Mouse (Mus musculus) limb, embryonic 13.5 days (tissue): Measurements from ENCODE around the gene Fcrl6. TPM values are rescaled to one million over a fixed set of nuclear protein-coding genes. Genes with fewer than 3 reads are reported as not detected.

Experiments
- ATAC-seq: fragments of 200-750 bp; cut with Nextera tagmentation; 2 replicates; pipeline ENCODE4 v1.8.0; 2017; ENCODE audit warnings: low read depth, moderate number of reproducible peaks, moderate TSS enrichment; ENCODE audit not compliant: low FRiP score
- H3K27ac ChIP-seq: fragments of 300-500 bp; sonication (generic); 2 replicates; pipeline ENCODE4 v1.5.1; 2015; ENCODE audit warnings: inconsistent platforms, mild to moderate bottlenecking, moderate library complexity
- H3K27me3 ChIP-seq: fragments of 300-500 bp; sonication (generic); 2 replicates; pipeline ENCODE4 v1.6.1; 2015; ENCODE audit warnings: mild to moderate bottlenecking, inconsistent platforms
- H3K36me3 ChIP-seq: fragments of 300-500 bp; sonication (generic); 2 replicates; pipeline ENCODE4 v1.6.1; 2015; ENCODE audit warnings: inconsistent platforms, mild to moderate bottlenecking, moderate library complexity
- H3K4me1 ChIP-seq: fragments of 300-500 bp; sonication (generic); 2 replicates; pipeline ENCODE4 v1.6.1; 2015; ENCODE audit warnings: inconsistent platforms
- H3K4me2 ChIP-seq: fragments of 300-500 bp; sonication (generic); replicated peaks from 2 replicates; pipeline ENCODE4 v1.6.1; 2015; ENCODE audit warnings: inconsistent platforms, mild to moderate bottlenecking, moderate library complexity
- H3K4me3 ChIP-seq: fragments of 300-500 bp; sonication (generic); 2 replicates; pipeline ENCODE4 v1.5.1; 2015; ENCODE audit warnings: moderate library complexity, mild to moderate bottlenecking, inconsistent platforms
- H3K9ac ChIP-seq: fragments of 300-500 bp; sonication (generic); 2 replicates; pipeline ENCODE4 v1.6.1; 2015; ENCODE audit warnings: mild to moderate bottlenecking, inconsistent platforms
- H3K9me3 ChIP-seq: fragments of 300-500 bp; sonication (generic); 2 replicates; pipeline ENCODE4 v1.6.1; 2016; ENCODE audit warnings: inconsistent platforms
- WGBS: fragments of 180-500 bp; shearing (Covaris S2); methylation state at CpG from one replicate; pipeline ENCODE4 v1.1.7; 2015; 5-methylcytosine and 5-hydroxymethylcytosine counted together
- polyA plus RNA-seq: library from polyadenylated mRNA; unstranded; fragments of >200 nt; fragmentation: Nextera tagmentation; extraction: Ambion mirVana; gene quantifications from 2 replicates; pipeline ENCODE4 v1.2.1, GENCODE M21; 2015

Gene Fcrl6
- polyA plus RNA-seq, 1 experiment from 2014 or later = 1.0 TPM

DNA sequence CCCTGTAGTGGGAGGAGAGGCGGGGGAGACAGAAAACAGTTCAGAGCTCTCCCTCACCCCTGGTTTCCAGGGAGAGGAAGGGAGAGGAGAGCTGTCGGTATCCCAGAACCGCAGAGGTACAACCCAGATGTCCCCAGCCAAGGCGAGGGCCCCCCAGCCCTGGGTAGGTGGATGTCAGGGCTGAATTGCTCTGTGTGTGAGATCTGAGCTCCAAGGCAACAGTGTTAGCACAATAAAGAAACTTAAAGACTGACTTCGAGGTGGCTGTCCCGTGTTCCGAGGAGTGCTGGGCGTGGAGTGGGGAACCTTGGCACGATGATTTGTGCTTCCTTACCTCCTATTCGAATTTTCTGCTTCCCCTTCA, 38.9 kb downstream of the Fcrl6 start:
- no peaks in the 10 kb centered on the region for H3K9me3 ChIP-seq
- no peak overlapping the region for H3K27ac ChIP-seq
- H3K9ac ChIP-seq = peak overlapping the region; percentile 76
- H3K36me3 ChIP-seq = no peaks in the 10 kb centered on the region
- peaks cover 50% of the 10 kb centered on the region for H3K27me3 ChIP-seq
- WGBS = 1% methylated on average over 9 of the region's 10 CpGs
- ATAC-seq = no peak; the same call in 1 of the 2 replicates
- H3K4me2 ChIP-seq = peak overlapping the region; percentile 94
- H3K4me1 ChIP-seq = peaks cover 19% of the 10 kb centered on the region
- peak overlapping the region; percentile 67 for H3K4me3 ChIP-seq

DNA sequence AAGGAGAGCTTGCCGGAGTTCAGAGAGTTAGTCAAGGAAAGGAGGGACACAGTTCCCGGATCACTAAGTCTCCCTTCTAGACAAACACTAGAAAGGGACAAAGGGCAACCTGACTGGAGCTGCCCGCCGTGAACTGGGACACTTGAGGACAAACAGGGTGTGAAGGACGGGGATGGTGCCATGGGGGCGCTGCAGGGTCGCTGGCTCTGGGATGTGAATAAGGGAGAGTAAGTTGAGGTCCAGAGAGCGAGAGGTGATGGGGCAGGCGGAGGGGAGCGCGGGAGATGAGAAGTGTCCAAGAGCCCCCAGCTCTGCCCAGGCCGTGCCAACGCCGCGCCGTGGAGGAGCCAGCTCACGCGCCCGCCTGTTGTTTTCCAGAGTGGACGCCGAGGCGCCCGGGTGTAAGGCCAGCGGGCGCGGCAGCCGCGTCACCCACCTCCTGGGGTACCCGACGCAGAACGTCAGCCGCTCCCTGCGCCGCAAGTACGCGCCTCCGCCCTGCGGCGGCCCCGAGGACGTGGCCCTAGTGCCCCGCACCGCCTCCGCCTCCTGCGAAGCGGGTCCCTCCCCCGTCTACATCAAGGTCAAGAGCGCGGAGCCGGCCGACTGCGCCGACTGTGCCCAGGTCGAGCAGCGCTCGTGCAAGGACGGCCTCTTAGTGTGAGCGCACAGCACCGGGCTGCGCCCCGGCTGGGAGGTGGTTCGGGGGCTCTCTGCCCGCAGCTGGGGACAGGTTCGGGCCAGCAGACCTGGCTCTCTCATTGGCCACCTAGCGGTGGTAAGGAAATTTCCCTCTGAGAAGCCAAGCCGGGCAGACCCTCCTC, 39.5 kb downstream of the Fcrl6 start:
- WGBS = under 1% methylated on average over 66 of the region's 66 CpGs
- Histone ChIP-seq H3K36me3 (no peaks in the 10 kb centered on the region), H3K27ac (0 out of 2 replicates have a peak overlapping the region, but pooled peaks have one; percentile 44), H3K4me3 (peak overlapping the region; percentile 67), H3K9me3 (no peaks in the 10 kb centered on the region), H3K4me1 (peaks cover 13% of the 10 kb centered on the region), H3K27me3 (peaks cover 51% of the 10 kb centered on the region), H3K4me2 (peak overlapping the region; percentile 94), H3K9ac (peak overlapping the region; percentile 76)
- peak; percentile 92 for ATAC-seq

GRCm38 (mm10) chr1:172555638-172556037, 46.7 kb downstream of the Fcrl6 start, which contains the start of gene Vsig8:
Gene Vsig8, plus strand, starts transcription at chr1:172555938.
- peaks cover 30% of the 10 kb centered on the region for H3K27me3 ChIP-seq
- H3K36me3 ChIP-seq = no peaks in the 10 kb centered on the region
- ATAC-seq = no peak
- no peak within 1 kb of the TSS for H3K4me2 ChIP-seq
- no peak within 1 kb of the TSS for H3K9ac ChIP-seq
- WGBS = 70% methylated on average over 11 of the region's 11 CpGs
- no peaks in the 10 kb centered on the region for H3K9me3 ChIP-seq
- no peak within 1 kb of the TSS for H3K27ac ChIP-seq
- H3K4me3 ChIP-seq = no peak within 1 kb of the TSS
- H3K4me1 ChIP-seq = peaks cover 15% of the 10 kb centered on the region

- WGBS = 52% methylated on average over 1 of the region's 1 CpGs
- Histone ChIP-seq H3K4me2 (no peak overlapping the region), H3K27me3 (peaks cover 20% of the 10 kb centered on the region), H3K4me3 (no peak overlapping the region), H3K27ac (no peak overlapping the region), H3K9ac (no peak overlapping the region), H3K4me1 (peaks cover 29% of the 10 kb centered on the region), H3K9me3 (no peaks in the 10 kb centered on the region), H3K36me3 (no peaks in the 10 kb centered on the region)
- ATAC-seq = no peak
Observed at GRCm38 (mm10) chr1:172552623-172553022, 49.7 kb downstream of the Fcrl6 start.

GRCm38 (mm10) chr1:172551009-172551408, 51.3 kb downstream of the Fcrl6 start:
- Histone ChIP-seq H3K4me2 (peak overlapping the region; percentile 60), H3K9ac (0 out of 2 replicates have a peak overlapping the region, but pooled peaks have one; percentile 20), H3K9me3 (no peaks in the 10 kb centered on the region), H3K27ac (no peak overlapping the region), H3K4me3 (peak overlapping the region; percentile 32; the same call in 1 of the 2 replicates), H3K36me3 (no peaks in the 10 kb centered on the region), H3K4me1 (peaks cover 29% of the 10 kb centered on the region), H3K27me3 (peaks cover 20% of the 10 kb centered on the region)
- WGBS = 46% methylated on average over 7 of the region's 7 CpGs
- ATAC-seq = no peak

DNA sequence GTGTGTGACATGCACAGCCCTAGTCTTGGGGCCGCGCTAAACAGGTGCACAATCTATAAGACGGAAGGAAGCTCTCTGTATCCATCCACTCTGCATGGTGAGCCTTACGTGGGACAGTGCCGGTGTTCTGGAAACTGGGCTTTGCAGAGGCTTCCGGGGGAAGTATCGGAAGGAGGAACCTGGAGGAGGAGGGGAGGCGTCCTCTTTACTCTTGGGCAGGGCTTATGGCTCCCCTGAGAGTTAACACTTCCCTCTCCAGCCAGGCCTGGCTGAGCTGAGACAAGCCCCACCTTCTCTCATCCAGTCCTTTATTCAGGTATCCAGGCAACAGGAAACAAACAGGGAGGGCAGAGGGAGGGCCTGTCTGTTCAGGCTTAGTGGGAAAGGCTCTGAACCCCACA, 51.8 kb downstream of the Fcrl6 start:
- Histone ChIP-seq H3K27ac (no peak overlapping the region; the same call in 1 of the 2 replicates), H3K9ac (0 out of 2 replicates have a peak overlapping the region, but pooled peaks have one; percentile 20), H3K4me1 (peaks cover 29% of the 10 kb centered on the region), H3K9me3 (no peaks in the 10 kb centered on the region), H3K4me2 (peak overlapping the region; percentile 60), H3K36me3 (no peaks in the 10 kb centered on the region), H3K4me3 (peak overlapping the region; percentile 32), H3K27me3 (peaks cover 20% of the 10 kb centered on the region)
- 1% methylated on average over 8 of the region's 8 CpGs for WGBS
- ATAC-seq = peak; percentile 71

DNA sequence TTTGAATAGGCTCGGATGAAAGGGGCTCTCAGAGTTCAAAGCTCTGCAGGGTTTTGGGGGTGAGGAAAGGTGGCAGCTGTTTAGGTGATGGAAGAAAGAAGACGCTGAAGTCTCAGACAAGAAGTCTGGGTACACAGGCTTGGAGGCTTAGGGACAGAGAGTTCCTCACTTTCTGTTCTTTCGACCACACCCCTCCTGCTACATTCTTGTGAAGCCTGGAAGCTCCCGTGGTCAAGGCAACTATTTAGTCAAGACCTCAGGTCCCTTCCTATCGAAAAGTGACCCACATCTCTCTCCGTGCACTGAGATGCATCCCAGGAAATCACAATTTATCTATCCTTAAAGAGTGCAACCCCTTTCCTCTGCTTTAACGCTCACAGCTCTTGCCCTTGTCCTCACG, 52.6 kb downstream of the Fcrl6 start:
- no peak overlapping the region for H3K27ac ChIP-seq
- H3K9ac ChIP-seq = no peak overlapping the region
- H3K4me1 ChIP-seq = peaks cover 29% of the 10 kb centered on the region
- ATAC-seq = no peak
- H3K4me2 ChIP-seq = peak overlapping the region; percentile 60
- H3K4me3 ChIP-seq = peak overlapping the region; percentile 32; the same call in 1 of the 2 replicates
- no peaks in the 10 kb centered on the region for H3K36me3 ChIP-seq
- H3K27me3 ChIP-seq = peaks cover 20% of the 10 kb centered on the region
- no peaks in the 10 kb centered on the region for H3K9me3 ChIP-seq
- 2% methylated on average over 8 of the region's 8 CpGs for WGBS

- no peak overlapping the region for H3K4me3 ChIP-seq
- no peak for ATAC-seq
Observed at GRCm38 (mm10) chr1:172549314-172549713, 53.0 kb downstream of the Fcrl6 start.

GRCm38 (mm10) chr1:172548501-172548900, 53.9 kb downstream of the Fcrl6 start:
- Histone ChIP-seq H3K4me1 (peaks cover 29% of the 10 kb centered on the region), H3K27me3 (peaks cover 20% of the 10 kb centered on the region), H3K4me3 (no peak overlapping the region), H3K9me3 (no peaks in the 10 kb centered on the region), H3K9ac (no peak overlapping the region), H3K27ac (no peak overlapping the region), H3K4me2 (no peak overlapping the region), H3K36me3 (no peaks in the 10 kb centered on the region)
- WGBS = 49% methylated on average over 7 of the region's 7 CpGs
- no peak for ATAC-seq

More at GRCm38 (mm10) chr1:172549314-172549713, 53.0 kb downstream of the Fcrl6 start:
- no peak overlapping the region for H3K9ac ChIP-seq
- WGBS = 11% methylated on average over 2 of the region's 2 CpGs
- no peak overlapping the region for H3K27ac ChIP-seq
- H3K4me1 ChIP-seq = peaks cover 29% of the 10 kb centered on the region
- peak overlapping the region; percentile 60 for H3K4me2 ChIP-seq
- H3K36me3 ChIP-seq = no peaks in the 10 kb centered on the region
- no peaks in the 10 kb centered on the region for H3K9me3 ChIP-seq
- peaks cover 20% of the 10 kb centered on the region for H3K27me3 ChIP-seq

Other genes starting within 250 kb of the Fcrl6 start
- gene Pigm, start 226.0 kb downstream of the Fcrl6 start, polyA plus RNA-seq = 6.2 and 6.8 TPM in 2 replicates
- gene Slamf9, start 127.2 kb downstream of the Fcrl6 start, polyA plus RNA-seq = 0.25 and 0.63 TPM in 2 replicates
- gene Igsf9, start 120.8 kb downstream of the Fcrl6 start, polyA plus RNA-seq = 47.9 and 53.2 TPM in 2 replicates
- 118 and 119 TPM in 2 replicates for gene Tagln2, start 102.5 kb downstream of the Fcrl6 start, polyA plus RNA-seq
- gene Cfap45, start 81.8 kb downstream of the Fcrl6 start, polyA plus RNA-seq = 1.0 and 1.7 TPM in 2 replicates
- 0.33 TPM in 1 of 2 replicates, not detected in the other for gene Vsig8, start 46.6 kb downstream of the Fcrl6 start, polyA plus RNA-seq
- 0.11 and 0.25 TPM in 2 replicates for gene Slamf8, start 12.0 kb downstream of the Fcrl6 start, polyA plus RNA-seq
- 10.1 and 10.5 TPM in 2 replicates for gene Dusp23, start 30.4 kb upstream of the Fcrl6 start, polyA plus RNA-seq
- not detected in 2 replicates for gene Crp, start 95.5 kb upstream of the Fcrl6 start, polyA plus RNA-seq